Mouse (Mus musculus) brain, embryonic 14.5 days (tissue): ENCODE measurements at regions not wholly inside any gene's neighbourhood (a gene's known extent, or its start where the extent isn't known, plus 50 kb on each side); places are given as distances from the start of the nearest gene placed in this dataset.

Source experiments
- CTCF ChIP-seq: fragments of 200-500 bp; IDR thresholded peaks from 2 replicates; pipeline ENCODE4 v1.5.1; 2012; ENCODE audit warnings: inconsistent platforms, mild to moderate bottlenecking, moderate library complexity, borderline replicate concordance; ENCODE audit not compliant: insufficient read depth, insufficient read length; ENCODE audit errors: extremely low read depth
- POLR2A ChIP-seq: fragments of 200-500 bp; IDR thresholded peaks from 2 replicates; pipeline ENCODE4 v1.6.1; 2012; ENCODE audit warnings: mild to moderate bottlenecking, inconsistent platforms, borderline replicate concordance; ENCODE audit not compliant: poor library complexity, insufficient read depth, insufficient read length, severe bottlenecking; ENCODE audit errors: extremely low read depth

DNA sequence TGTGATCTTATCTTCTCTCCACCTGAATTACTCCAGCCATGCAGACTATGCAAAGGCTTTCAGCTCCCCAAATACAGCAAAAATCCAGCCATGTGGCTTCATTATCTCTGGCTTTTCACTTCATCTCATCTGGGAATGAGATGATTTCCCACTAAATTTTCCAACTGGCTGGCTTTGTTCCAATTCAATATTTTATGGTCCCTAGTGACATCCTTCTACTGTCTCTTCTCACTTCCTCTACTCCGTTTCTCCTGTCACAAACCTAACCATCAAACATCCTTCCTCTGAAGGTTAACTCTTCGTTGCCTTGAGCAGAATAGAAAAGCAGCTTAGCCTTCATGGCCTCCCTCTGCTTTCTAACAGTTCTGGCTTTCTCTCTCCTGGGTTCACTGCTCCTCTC, 50.1 kb upstream of the Tnfsf4 start:
- no peak for TF ChIP-seq CTCF
- TF ChIP-seq POLR2A = no peak
